In the genomic region with DNA sequence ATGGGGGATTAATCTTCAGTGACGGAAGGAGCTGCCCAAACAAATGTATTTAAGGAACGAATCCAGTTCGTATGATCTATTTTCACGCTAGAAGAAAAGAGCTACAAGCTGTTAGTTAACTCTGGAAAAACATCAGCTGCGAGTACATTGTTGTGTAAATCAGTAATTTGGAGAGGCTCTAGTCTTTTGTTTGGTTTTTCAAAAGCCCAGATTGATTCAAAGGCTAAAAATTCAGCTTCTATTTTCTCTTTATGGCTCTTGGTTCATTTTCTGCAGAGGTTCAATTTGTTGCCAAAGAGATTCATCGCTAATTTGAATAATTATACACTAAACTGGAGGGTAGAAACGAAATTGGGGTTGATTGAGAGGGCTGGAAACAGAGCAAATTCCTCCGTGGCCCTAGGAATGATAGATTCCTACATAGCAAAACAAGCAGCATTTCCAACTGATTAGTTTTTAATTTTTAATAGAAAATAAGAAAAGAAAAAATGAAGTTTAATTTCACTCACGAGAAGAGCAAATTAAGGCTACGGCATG, we compare ENCODE assay signal across 19 mouse cellular contexts. TPM values are rescaled to one million over a fixed set of nuclear protein-coding genes. Genes with fewer than 3 reads are reported as not detected.
DNase-seq lines count a peak whose midpoint lies in the region; ATAC-seq and TF ChIP-seq lines count a peak whose summit lies in the region.
"Had no signal": no experiment of that assay in that cellular context is flagged by ENCODE, and none has a peak within 500 bp of the region (broad histone marks: within the 10 kb centered on the region; RNA-seq: fewer than 3 reads in every experiment).

No protein-coding gene starts in this region.

- 0 out of 2 replicates have a peak overlapping the region, but pooled peaks have one; percentile 3 for H3K4me2 ChIP-seq in hindbrain, embryonic 14.5 days (replicated peaks)
- H3K4me2 ChIP-seq in hindbrain, embryonic 13.5 days: no peak overlapping the region
- H3K4me2 ChIP-seq in neural tube, embryonic 15.5 days: no peak overlapping the region
- H3K4me2 ChIP-seq in forebrain, embryonic 16.5 days (ENCODE audit: low read length): no peak overlapping the region
- no peak overlapping the region for H3K4me2 ChIP-seq in stomach, postnatal 0 days (replicated peaks; ENCODE audit: low read depth)
- H3K4me2 ChIP-seq: limb, embryonic 13.5 days; liver, embryonic 12.5 days had no signal

- DNase-seq in hindbrain, embryonic 14.5 days (ENCODE audit: low spot score): no peak
- DNase-seq in neural tube, embryonic 10.5 days (ENCODE audit: extremely low spot score, low spot score): no peak
- no peak for DNase-seq in stomach, postnatal 0 days (ENCODE audit: low spot score)
- DNase-seq in right cerebral cortex, postnatal 4 days: no peak
- DNase-seq: adrenal gland, postnatal 14 days; cerebellum, adult 11 months; cerebellum, adult 9-11 months; kidney, postnatal 25 days; lung, adult 2 months; lung, postnatal 14 days; retina, postnatal 1 day; right cerebral cortex, postnatal 25 days; thymus, postnatal 25 days had no signal

- no peak overlapping the region for H3K9ac ChIP-seq in hindbrain, embryonic 14.5 days
- H3K9ac ChIP-seq in hindbrain, embryonic 13.5 days: no peak overlapping the region
- no peak overlapping the region for H3K9ac ChIP-seq in neural tube, embryonic 15.5 days (replicated peaks)
- no peak overlapping the region for H3K9ac ChIP-seq in forebrain, embryonic 16.5 days (replicated peaks; ENCODE audit: low read depth, low read length)
- no peak overlapping the region for H3K9ac ChIP-seq in stomach, postnatal 0 days (ENCODE audit: low read length)
- H3K9ac ChIP-seq: limb, embryonic 13.5 days; liver, embryonic 12.5 days had no signal

- H3K36me3 ChIP-seq in hindbrain, embryonic 14.5 days (replicated peaks; ENCODE audit: control insufficient read depth, insufficient read depth): no peaks in the 10 kb centered on the region
- H3K36me3 ChIP-seq in hindbrain, embryonic 13.5 days: no peaks in the 10 kb centered on the region
- no peaks in the 10 kb centered on the region for H3K36me3 ChIP-seq in neural tube, embryonic 15.5 days
- H3K36me3 ChIP-seq in forebrain, embryonic 16.5 days (ENCODE audit: control insufficient read depth, insufficient read depth): no peaks in the 10 kb centered on the region
- H3K36me3 ChIP-seq in stomach, postnatal 0 days (ENCODE audit: control insufficient read depth, insufficient read depth, low read length): no peaks in the 10 kb centered on the region
- H3K36me3 ChIP-seq: limb, embryonic 13.5 days; liver, embryonic 12.5 days had no signal

- WGBS in hindbrain, embryonic 14.5 days: 30% methylated on average over 10 of the region's 10 CpGs
- WGBS in hindbrain, embryonic 13.5 days: 31% methylated on average over 10 of the region's 10 CpGs
- WGBS in neural tube, embryonic 15.5 days: 29% methylated on average over 10 of the region's 10 CpGs
- 13% methylated on average over 10 of the region's 10 CpGs for WGBS in forebrain, embryonic 16.5 days
- WGBS in stomach, postnatal 0 days: 63% methylated on average over 10 of the region's 10 CpGs

- no peak for TF ChIP-seq EP300 in stomach, postnatal 0 days (optimal IDR thresholded peaks at IDR 0.05)

- no peaks in the 10 kb centered on the region for H3K27me3 ChIP-seq in hindbrain, embryonic 14.5 days (ENCODE audit: control insufficient read depth, insufficient read depth, low read length)
- 0 out of 2 replicates have a peak, but pooled peaks cover 3% of the 10 kb centered on the region for H3K27me3 ChIP-seq in hindbrain, embryonic 13.5 days
- H3K27me3 ChIP-seq in neural tube, embryonic 15.5 days (replicated peaks): no peaks in the 10 kb centered on the region
- H3K27me3 ChIP-seq in forebrain, embryonic 16.5 days (replicated peaks; ENCODE audit: control insufficient read depth, insufficient read depth, low read length): no peaks in the 10 kb centered on the region
- H3K27me3 ChIP-seq in stomach, postnatal 0 days (ENCODE audit: control insufficient read depth, insufficient read depth, low read length): no peaks in the 10 kb centered on the region
- H3K27me3 ChIP-seq: limb, embryonic 13.5 days; liver, embryonic 12.5 days had no signal

- no peaks in the 10 kb centered on the region for H3K9me3 ChIP-seq in hindbrain, embryonic 14.5 days (ENCODE audit: control insufficient read depth, low read length)
- H3K9me3 ChIP-seq in hindbrain, embryonic 13.5 days: no peaks in the 10 kb centered on the region
- H3K9me3 ChIP-seq in neural tube, embryonic 15.5 days (replicated peaks): no peaks in the 10 kb centered on the region
- H3K9me3 ChIP-seq in forebrain, embryonic 16.5 days (ENCODE audit: control insufficient read depth, low read length): no peaks in the 10 kb centered on the region
- H3K9me3 ChIP-seq in stomach, postnatal 0 days (ENCODE audit: control insufficient read depth, low read length): no peaks in the 10 kb centered on the region
- H3K9me3 ChIP-seq: limb, embryonic 13.5 days; liver, embryonic 12.5 days had no signal

- no peak for ATAC-seq in hindbrain, embryonic 14.5 days (ENCODE audit: low FRiP score)
- no peak for ATAC-seq in hindbrain, embryonic 13.5 days (ENCODE audit: low FRiP score)
- ATAC-seq in neural tube, embryonic 15.5 days (ENCODE audit: low FRiP score): no peak
- ATAC-seq in forebrain, embryonic 16.5 days: peak; percentile 73
- no peak for ATAC-seq in stomach, postnatal 0 days (ENCODE audit: low FRiP score, low TSS enrichment)
- ATAC-seq: intestine, postnatal 0 days; liver, embryonic 12.5 days had no signal

- TF ChIP-seq CTCF in stomach, postnatal 0 days (IDR thresholded peaks at IDR 0.05; ENCODE audit: low read depth): no peak

- no peak overlapping the region for H3K27ac ChIP-seq in hindbrain, embryonic 14.5 days
- H3K27ac ChIP-seq in hindbrain, embryonic 13.5 days: no peak overlapping the region
- H3K27ac ChIP-seq in neural tube, embryonic 15.5 days (replicated peaks): peak overlapping the region; percentile 18; the same call in 1 of the 2 replicates
- H3K27ac ChIP-seq in forebrain, embryonic 16.5 days (ENCODE audit: low read length): peak overlapping the region; percentile 28; the same call in 1 of the 2 replicates
- H3K27ac ChIP-seq in stomach, postnatal 0 days (replicated peaks): no peak overlapping the region
- H3K27ac ChIP-seq: limb, embryonic 13.5 days; liver, embryonic 12.5 days had no signal

- no peak overlapping the region for H3K4me3 ChIP-seq in hindbrain, embryonic 14.5 days (replicated peaks; ENCODE audit: low read length)
- H3K4me3 ChIP-seq in hindbrain, embryonic 13.5 days: no peak overlapping the region
- H3K4me3 ChIP-seq in neural tube, embryonic 15.5 days (replicated peaks): no peak overlapping the region
- no peak overlapping the region for H3K4me3 ChIP-seq in forebrain, embryonic 16.5 days (replicated peaks; ENCODE audit: low read length)
- H3K4me3 ChIP-seq in stomach, postnatal 0 days (ENCODE audit: low read depth, low read length): no peak overlapping the region
- H3K4me3 ChIP-seq: limb, embryonic 13.5 days; liver, embryonic 12.5 days had no signal

- 0 out of 2 replicates have a peak, but pooled peaks cover 3% of the 10 kb centered on the region for H3K4me1 ChIP-seq in hindbrain, embryonic 14.5 days (replicated peaks; ENCODE audit: control insufficient read depth, insufficient read depth, low read length)
- no peaks in the 10 kb centered on the region for H3K4me1 ChIP-seq in hindbrain, embryonic 13.5 days (replicated peaks)
- 0 out of 2 replicates have a peak, but pooled peaks cover 3% of the 10 kb centered on the region for H3K4me1 ChIP-seq in neural tube, embryonic 15.5 days
- H3K4me1 ChIP-seq in forebrain, embryonic 16.5 days (replicated peaks; ENCODE audit: control insufficient read depth, insufficient read depth, low read length): peaks cover 15% of the 10 kb centered on the region
- H3K4me1 ChIP-seq in stomach, postnatal 0 days (replicated peaks; ENCODE audit: control insufficient read depth, insufficient read depth): no peaks in the 10 kb centered on the region
- H3K4me1 ChIP-seq: limb, embryonic 13.5 days; liver, embryonic 12.5 days had no signal

RNA-seq across cellular contexts. Expression of a gene that starts 31.4 kb away (rescaled TPM):
- 159 and 174 TPM in 2 replicates for polyA plus RNA-seq in hindbrain, embryonic 14.5 days (2014; fragmentation: Nextera tagmentation; extraction: Ambion mirVana)
- 134 and 137 TPM in 2 replicates for polyA plus RNA-seq in hindbrain, embryonic 13.5 days (2015; fragmentation: Nextera tagmentation; extraction: Ambion mirVana)
- polyA plus RNA-seq in neural tube, embryonic 15.5 days (2015; fragmentation: Nextera tagmentation; extraction: Ambion mirVana): 148 and 167 TPM in 2 replicates
- 120 and 132 TPM in 2 replicates for polyA plus RNA-seq in forebrain, embryonic 16.5 days (2015; fragmentation: Nextera tagmentation; extraction: Ambion mirVana)
- polyA plus RNA-seq in stomach, postnatal 0 days (2015; fragmentation: Nextera tagmentation; extraction: Ambion mirVana): 33.8 and 34.7 TPM in 2 replicates

RNA-seq across cellular contexts. Expression of a gene that starts 41.7 kb away (rescaled TPM):
- 27.3 and 32.6 TPM in 2 replicates for polyA plus RNA-seq in hindbrain, embryonic 14.5 days (2014; fragmentation: Nextera tagmentation; extraction: Ambion mirVana)
- polyA plus RNA-seq in hindbrain, embryonic 13.5 days (2015; fragmentation: Nextera tagmentation; extraction: Ambion mirVana): 31.6 and 33.0 TPM in 2 replicates
- 27.1 and 30.2 TPM in 2 replicates for polyA plus RNA-seq in neural tube, embryonic 15.5 days (2015; fragmentation: Nextera tagmentation; extraction: Ambion mirVana)
- polyA plus RNA-seq in forebrain, embryonic 16.5 days (2015; fragmentation: Nextera tagmentation; extraction: Ambion mirVana): 34.4 and 39.2 TPM in 2 replicates
- 29.5 and 30.3 TPM in 2 replicates for polyA plus RNA-seq in stomach, postnatal 0 days (2015; fragmentation: Nextera tagmentation; extraction: Ambion mirVana)

Comparison
In these comparisons a context has a peak if more than half of its experiments do, and no peak if none do; other contexts are left out.
1. H3K27ac ChIP-seq: peak in neural tube, embryonic 15.5 days (single experiment) and forebrain, embryonic 16.5 days (single experiment); none in hindbrain, embryonic 14.5 days (single experiment), hindbrain, embryonic 13.5 days (single experiment) and stomach, postnatal 0 days (single experiment).